Mouse (Mus musculus) NIH3T3 (cell line): Measurements from ENCODE around the gene Prkag2.

Experiments
- DNase-seq: peaks from one replicate; pipeline ENCODE4 v3.0.0-alpha.2; 2012; ENCODE audit warnings: low read depth

Prkag2 gene

GRCm38 (mm10) chr5:25100516-25101125 lies at the start of gene Prkag2:
Gene Prkag2, minus strand, starts transcription at chr5:25100642.
- DNase-seq = no peak

- DNase-seq = no peak
Measured at GRCm38 (mm10) chr5:25149331-25149965, 49.0 kb upstream of the Prkag2 start.

- DNase-seq = no peak
Measured at GRCm38 (mm10) chr5:25146705-25147104, 46.3 kb upstream of the Prkag2 start.

- DNase-seq = no peak
Measured at GRCm38 (mm10) chr5:25127865-25128264, 27.4 kb upstream of the Prkag2 start.

- DNase-seq = peak; percentile 38
Measured at GRCm38 (mm10) chr5:25125884-25126560, 25.6 kb upstream of the Prkag2 start.

GRCm38 (mm10) chr5:25122534-25122933 lies 22.1 kb upstream of the Prkag2 start:
- no peak for DNase-seq

- DNase-seq = no peak
Measured at GRCm38 (mm10) chr5:25119148-25119547, 18.7 kb upstream of the Prkag2 start.

- DNase-seq = no peak
Measured at GRCm38 (mm10) chr5:25115997-25116396, 15.6 kb upstream of the Prkag2 start.

- DNase-seq = no peak
Measured at GRCm38 (mm10) chr5:25115216-25115615, 14.8 kb upstream of the Prkag2 start.

GRCm38 (mm10) chr5:25114110-25114509 lies 13.7 kb upstream of the Prkag2 start:
- no peak for DNase-seq

GRCm38 (mm10) chr5:25110314-25110713 lies 9.9 kb upstream of the Prkag2 start:
- DNase-seq = no peak

GRCm38 (mm10) chr5:25105748-25106147 lies 5.3 kb upstream of the Prkag2 start:
- no peak for DNase-seq

- DNase-seq = peak; percentile 7
Measured at GRCm38 (mm10) chr5:25101126-25101523, 683 bp upstream of the Prkag2 start.

GRCm38 (mm10) chr5:25100157-25100515 lies 306 bp downstream of the Prkag2 start:
- no peak for DNase-seq

- no peak for DNase-seq
Measured at GRCm38 (mm10) chr5:25099367-25100156, 880 bp downstream of the Prkag2 start.

GRCm38 (mm10) chr5:25097891-25098290 lies 2.6 kb downstream of the Prkag2 start:
- DNase-seq = no peak

GRCm38 (mm10) chr5:25096431-25096830 lies 4.0 kb downstream of the Prkag2 start:
- DNase-seq = no peak

GRCm38 (mm10) chr5:25092630-25093245 lies 7.7 kb downstream of the Prkag2 start:
- DNase-seq = no peak

GRCm38 (mm10) chr5:25089258-25089972 lies 11.0 kb downstream of the Prkag2 start:
- DNase-seq = no peak

- DNase-seq = no peak
Measured at GRCm38 (mm10) chr5:25088633-25089032, 11.8 kb downstream of the Prkag2 start.

GRCm38 (mm10) chr5:25088111-25088510 lies 12.3 kb downstream of the Prkag2 start:
- no peak for DNase-seq

GRCm38 (mm10) chr5:25087064-25087463 lies 13.4 kb downstream of the Prkag2 start:
- no peak for DNase-seq
